Mouse (Mus musculus) kidney, postnatal 10 days (tissue): ENCODE results near the gene Smc5.

Experiments used
- DNase-seq: peaks from one replicate; pipeline ENCODE4 v3.0.0; 2021; ENCODE audit warnings: mixed read lengths

Gene Smc5

GRCm38 (mm10) chr19:23273355-23274053, at the start of gene Smc5:
Gene Smc5, minus strand, starts transcription at chr19:23273897.
- peak; percentile 95 for DNase-seq

- DNase-seq, result no peak
Observed at GRCm38 (mm10) chr19:23323107-23323506, 49.4 kb upstream of the Smc5 start.

- DNase-seq, result no peak
Observed at GRCm38 (mm10) chr19:23317989-23318358, 44.3 kb upstream of the Smc5 start.

DNA sequence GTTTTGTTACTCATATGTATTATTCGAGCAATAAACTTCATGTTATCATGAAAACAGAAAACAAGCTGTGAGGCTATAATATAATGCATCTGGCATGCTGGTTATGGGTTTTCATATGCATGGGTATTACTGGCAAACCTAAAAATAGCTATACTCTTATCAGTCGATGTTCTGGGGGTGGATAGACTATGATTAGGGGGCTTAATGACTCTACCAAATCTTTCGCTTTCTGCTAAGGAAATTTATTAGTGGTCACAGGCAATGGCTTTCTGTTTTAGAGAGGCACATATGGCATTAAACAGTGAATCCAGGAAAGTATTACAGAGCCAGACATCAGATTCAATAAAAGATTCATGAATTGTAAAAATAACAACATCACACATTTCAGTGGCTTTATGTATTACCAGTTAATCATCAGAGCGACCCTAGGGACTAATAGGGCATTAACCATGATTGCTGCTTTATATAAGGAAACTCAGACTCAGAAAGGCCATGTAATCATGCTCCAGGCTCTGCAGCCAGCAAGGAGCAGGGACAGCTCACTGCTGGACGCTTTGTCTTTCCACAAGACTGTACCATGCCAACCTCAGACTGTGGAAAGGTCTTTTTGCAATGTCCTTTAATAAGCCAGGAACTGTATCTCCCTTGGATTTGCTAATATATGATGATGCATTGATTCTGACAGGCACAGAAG, 43.7 kb upstream of the Smc5 start:
- no peak for DNase-seq

GRCm38 (mm10) chr19:23316851-23317250, 43.2 kb upstream of the Smc5 start:
- no peak for DNase-seq

DNA sequence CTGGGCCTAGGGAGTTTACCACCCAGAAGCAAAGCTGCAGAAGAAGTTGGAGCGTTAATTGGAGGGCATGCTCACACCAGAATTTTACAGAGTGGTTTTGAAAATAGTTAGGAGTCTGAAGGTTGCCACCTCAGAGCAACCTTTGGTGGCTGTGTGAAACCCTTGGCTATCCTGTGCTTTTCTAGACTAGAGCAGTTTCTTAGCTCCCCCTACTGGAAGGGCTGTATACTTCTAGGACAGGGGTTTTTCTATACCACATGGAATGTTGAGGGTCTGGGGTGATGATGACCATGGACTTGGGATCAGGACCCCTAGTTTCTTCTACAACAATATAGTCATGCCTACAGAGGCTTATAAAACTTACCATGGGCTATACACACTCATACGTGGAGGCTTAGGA, 36.3 kb upstream of the Smc5 start:
- DNase-seq, result no peak

- no peak for DNase-seq
Observed at GRCm38 (mm10) chr19:23306671-23307070, 33.0 kb upstream of the Smc5 start.

GRCm38 (mm10) chr19:23299987-23300386, 26.3 kb upstream of the Smc5 start:
- no peak for DNase-seq

DNA sequence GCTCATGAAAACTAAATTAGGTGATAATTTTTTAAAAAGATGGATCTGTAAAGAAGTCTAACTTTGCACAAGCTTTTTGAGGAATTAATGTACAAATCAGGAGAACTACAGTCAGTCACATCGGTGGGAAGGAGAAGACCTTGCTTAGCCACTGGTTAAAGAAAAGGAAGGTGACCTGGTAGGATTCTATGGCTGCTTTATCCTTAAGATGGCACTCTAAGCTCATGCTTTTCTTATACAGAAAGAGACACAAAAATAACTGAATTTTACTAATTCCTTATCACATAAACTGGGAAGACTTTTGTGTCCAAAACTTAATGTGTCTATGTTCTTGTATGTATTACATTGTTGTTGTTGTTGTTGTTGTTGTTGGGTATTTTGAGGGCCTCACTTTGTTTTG, 25.2 kb upstream of the Smc5 start:
- DNase-seq, result no peak

GRCm38 (mm10) chr19:23297191-23297590, 23.5 kb upstream of the Smc5 start:
- DNase-seq, result no peak

DNA sequence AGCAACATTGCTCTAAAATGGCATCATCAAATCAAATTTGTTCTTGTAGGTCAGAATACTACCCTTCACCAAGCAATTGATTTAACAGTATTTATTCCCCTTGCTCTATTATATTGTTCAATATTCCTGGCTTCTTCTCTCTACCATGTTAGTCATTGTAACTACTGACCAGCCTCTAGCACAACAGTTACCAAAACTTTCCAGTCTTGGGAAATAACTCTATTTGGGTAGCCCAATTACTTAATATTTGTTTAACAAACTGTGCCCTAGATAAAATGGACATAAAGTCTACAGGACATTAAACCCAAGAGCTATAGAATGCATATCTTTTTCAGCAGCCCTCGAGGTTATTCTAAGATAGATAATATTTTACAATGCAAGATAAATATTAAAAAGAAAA, 15.6 kb upstream of the Smc5 start:
- no peak for DNase-seq

GRCm38 (mm10) chr19:23281911-23282660, 8.4 kb upstream of the Smc5 start:
- DNase-seq, result no peak

- DNase-seq, result no peak
Observed at GRCm38 (mm10) chr19:23274054-23274724, 492 bp upstream of the Smc5 start.

DNA sequence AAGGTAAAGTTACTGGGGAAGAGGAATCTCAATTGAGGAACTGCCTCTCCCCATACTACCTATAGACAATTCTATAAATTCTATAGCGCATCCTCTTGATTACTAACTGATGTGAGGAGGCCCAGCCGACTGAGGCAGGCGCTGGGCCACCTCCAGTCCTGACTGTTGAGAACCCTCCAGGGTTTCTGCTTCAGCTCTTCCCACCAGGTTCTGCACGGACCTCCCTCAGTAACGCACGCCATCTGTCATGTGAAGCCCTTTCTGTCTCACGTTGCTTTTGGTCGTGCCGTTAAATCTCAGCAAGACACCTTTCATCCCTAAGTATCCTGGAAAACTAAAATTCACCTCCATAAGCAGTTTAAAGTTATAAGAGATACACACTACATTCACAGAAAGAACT, 16.9 kb downstream of the Smc5 start:
- DNase-seq, result no peak

DNA sequence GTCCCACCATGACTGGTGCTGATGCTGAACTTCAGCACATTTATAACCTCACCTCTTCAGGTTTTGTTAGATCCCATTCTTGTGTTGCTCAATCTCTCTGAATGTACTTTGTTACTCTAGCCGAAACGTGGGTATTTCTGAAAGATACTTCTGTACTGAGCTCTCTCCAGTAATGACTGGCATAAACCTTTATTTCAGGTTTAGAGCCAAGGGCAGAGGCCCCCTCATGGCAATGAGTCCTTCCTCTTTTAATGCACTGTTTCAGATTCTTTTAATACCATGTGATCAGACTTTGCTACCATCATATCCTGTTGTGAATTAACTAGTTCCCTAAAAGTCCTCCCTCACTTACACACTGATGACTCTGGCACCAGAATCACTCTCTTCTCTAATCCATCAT, 27.2 kb downstream of the Smc5 start:
- no peak for DNase-seq

- peak; percentile 33 for DNase-seq
Observed at GRCm38 (mm10) chr19:23225065-23225464, 48.6 kb downstream of the Smc5 start.

DNA sequence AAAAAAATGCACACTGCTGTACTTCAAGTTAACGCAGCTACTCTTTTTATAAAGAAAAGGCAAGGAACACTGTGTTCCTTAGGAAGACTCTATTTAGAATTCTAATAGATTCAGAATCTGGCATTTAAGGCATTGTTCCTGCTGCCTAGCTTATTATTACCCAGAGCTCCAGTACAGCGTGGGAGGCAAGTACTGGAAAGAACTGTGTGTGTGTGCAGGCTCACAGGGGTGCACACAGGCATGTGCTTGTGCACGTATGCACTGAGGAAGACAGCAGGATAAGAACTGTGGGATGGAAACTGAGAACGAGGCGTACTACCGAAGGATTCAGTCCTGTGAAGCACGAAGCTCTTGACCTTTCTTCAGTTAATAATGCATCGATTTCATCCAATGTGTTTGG, 59.4 kb downstream of the Smc5 start:
- no peak for DNase-seq

GRCm38 (mm10) chr19:23211325-23211724, 62.4 kb downstream of the Smc5 start:
- no peak for DNase-seq

GRCm38 (mm10) chr19:23203505-23204053, 70.1 kb downstream of the Smc5 start:
- DNase-seq, result no peak

- no peak for DNase-seq
Observed at GRCm38 (mm10) chr19:23202106-23202505, 71.6 kb downstream of the Smc5 start.

DNA sequence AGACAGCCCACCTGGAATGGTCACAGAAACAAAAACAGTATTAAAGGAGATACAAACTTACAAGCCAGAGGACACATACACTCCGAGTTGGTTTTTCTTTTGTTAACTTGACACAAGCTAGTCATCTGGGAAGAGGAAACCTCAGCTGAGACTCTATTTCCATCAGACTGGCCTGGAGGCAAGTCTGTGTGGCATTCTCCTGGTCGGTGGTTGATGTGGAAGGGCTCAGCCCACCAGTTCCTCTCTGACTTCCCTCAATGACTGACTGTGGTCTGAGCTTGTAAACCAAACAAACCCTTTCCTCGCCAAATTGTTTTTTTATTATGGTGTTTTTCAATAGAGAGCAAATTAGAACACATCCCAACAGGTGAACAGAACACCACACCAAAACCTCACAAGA, 80.6 kb downstream of the Smc5 start:
- DNase-seq, result no peak

DNA sequence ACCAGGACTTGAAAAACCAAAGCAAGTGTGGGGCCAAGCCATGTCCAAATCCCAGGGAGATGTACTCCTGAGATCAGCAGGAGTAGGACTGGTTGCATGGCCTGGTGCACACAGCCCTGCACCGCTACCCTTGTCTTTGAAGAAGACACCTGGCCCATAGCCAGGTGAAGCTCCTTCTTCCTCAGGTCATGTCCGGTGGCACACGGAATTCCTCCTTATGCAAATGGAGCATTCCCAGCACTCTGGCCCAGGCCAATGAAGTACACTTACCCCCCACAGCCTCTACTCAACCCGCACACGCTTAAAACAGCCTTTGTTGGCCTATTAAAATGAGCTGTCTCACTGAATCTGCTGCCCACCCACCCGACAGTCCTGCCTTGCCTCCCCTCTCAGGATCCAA, 82.2 kb downstream of the Smc5 start:
- DNase-seq, result peak; percentile 17

GRCm38 (mm10) chr19:23189744-23190143, 84.0 kb downstream of the Smc5 start:
- DNase-seq, result no peak
